Mouse (Mus musculus) layer of hippocampus, postnatal 14 days (tissue): ENCODE data around the gene Dclk1. TPM values are rescaled to one million over a fixed set of nuclear protein-coding genes. Genes with fewer than 3 reads are reported as not detected.

Experiments
- DNase-seq, 2 experiments: peaks; one replicate each; pipeline ENCODE4 v3.0.0; 2021 to 2022; ENCODE audit warnings: low spot score in 2 of 2, mixed read lengths in 1 of 2
- total RNA-seq, 2 experiments: library from RNA; stranded (reverse); gene quantifications; 2 replicates each; pipeline ENCODE4 v1.2.3; 2021

Dclk1 gene
- total RNA-seq, 2 experiments from 2014 or later = 580 to 665 TPM

DNA sequence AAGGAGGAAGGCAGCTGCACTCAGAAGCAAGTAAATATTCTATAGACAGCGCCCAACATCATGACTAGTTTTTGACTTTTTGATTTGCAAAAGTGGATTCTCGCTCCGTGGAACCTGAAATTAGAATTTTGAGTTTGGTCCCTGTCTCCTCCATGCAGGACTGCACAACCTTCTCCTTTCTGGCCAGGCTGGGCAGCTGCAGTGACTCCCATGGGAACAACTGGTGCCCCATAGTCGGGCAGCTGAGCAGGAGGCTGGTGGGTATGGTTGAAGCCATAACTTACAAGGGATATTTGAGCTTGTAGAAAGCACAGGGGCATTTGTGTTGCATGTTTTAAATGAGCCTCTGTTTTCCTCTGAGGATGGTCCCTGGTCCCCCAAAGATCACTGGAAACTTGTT is 88.3 kb downstream of the Dclk1 start:
- DNase-seq = no peak

DNA sequence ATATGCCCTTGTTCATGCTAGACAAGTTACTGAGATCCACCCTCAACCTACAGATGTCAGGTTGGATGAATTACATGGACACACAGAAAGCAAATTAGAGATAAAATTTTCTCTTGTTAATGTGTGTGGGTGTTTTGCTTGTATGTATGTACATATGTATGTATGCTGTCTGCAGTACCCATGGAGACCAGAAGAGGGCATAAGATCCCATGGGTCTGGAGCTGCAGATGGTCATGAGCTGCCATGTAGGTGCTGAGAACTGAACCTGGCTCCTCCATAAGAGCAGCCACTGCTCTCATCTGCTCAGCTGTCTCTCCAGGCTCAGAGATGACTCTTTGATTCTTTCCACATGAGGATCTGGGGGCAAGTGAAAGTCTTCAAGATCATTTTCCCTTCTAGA is 89.5 kb downstream of the Dclk1 start:
- no peak for DNase-seq

DNA sequence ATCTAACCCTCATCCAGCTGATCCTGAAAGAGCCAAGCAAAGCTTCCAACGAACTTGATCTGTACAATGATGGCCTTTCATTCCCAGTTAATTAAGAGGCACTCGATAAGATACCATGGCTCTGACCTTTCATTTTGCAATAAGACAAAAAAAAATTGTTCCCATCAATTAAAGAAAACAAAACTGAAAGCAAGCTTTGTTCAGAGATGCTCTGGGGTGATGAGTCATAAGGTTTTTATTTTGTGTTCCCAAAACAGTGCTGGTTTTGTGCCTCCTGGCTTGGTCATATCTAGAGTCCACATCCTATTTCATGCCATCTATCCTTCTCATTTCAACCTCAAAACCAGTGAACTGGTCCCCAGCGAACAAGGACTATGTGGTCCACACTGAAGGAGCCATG is 91.3 kb downstream of the Dclk1 start:
- DNase-seq = no peak

DNA sequence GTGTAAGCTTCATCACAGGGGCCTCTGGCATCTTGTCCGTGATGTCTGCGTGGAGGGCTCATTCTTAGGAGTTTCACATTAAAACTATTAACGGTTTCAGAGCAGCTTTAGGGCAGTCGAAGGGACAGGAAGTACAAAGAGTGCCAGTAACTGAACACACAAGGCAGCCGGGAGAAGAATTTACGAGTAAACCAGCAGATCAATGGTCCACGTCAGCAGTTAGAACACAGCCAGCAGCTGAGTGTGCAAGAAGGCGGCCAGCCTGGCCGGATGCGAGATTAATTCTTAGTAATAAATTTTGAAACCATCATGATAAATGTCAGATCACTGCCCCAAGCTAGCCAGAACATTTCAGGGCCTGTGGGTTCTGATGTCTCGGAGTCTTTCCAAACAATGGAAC is 94.7 kb downstream of the Dclk1 start:
- DNase-seq = no peak

DNA sequence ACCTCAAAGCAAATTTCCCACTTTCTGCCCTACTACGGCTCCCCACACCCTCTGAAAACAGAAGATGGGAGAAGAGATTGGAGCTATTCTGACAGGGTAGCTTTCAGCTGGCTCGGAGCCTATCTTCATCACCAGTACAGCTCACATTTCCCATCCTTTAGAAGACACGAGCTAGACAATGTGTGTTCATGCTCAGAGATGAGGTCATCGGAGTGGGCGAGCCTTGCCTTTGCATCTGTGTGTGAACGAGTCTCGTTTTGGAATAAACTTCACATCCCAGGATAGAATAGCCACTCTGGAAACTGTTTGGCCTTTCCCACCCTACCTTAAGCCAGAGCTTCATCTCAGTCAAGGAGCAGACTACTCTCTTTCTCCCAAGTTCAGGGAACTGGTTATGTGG is 95.5 kb downstream of the Dclk1 start:
- DNase-seq = no peak

DNA sequence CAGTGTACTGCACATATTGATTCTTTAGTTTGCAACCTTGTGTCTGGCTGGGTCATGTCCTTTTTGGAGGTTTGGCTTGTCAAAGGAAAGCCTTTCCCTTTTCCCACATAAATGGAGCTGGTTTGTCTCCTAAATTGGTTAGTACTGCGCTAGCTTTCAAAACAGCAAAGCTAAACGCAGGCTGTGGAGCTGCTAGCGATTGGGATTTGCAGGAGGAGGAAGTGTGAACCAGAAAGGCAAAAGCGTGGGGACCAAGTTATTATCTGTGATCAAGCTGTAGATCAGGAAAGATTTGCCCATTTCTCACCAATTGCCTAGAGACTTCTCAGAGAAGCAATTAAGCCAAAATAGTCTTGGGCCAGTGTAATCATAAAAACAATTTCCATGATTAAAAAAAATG is 100.3 kb downstream of the Dclk1 start:
- no peak for DNase-seq

DNA sequence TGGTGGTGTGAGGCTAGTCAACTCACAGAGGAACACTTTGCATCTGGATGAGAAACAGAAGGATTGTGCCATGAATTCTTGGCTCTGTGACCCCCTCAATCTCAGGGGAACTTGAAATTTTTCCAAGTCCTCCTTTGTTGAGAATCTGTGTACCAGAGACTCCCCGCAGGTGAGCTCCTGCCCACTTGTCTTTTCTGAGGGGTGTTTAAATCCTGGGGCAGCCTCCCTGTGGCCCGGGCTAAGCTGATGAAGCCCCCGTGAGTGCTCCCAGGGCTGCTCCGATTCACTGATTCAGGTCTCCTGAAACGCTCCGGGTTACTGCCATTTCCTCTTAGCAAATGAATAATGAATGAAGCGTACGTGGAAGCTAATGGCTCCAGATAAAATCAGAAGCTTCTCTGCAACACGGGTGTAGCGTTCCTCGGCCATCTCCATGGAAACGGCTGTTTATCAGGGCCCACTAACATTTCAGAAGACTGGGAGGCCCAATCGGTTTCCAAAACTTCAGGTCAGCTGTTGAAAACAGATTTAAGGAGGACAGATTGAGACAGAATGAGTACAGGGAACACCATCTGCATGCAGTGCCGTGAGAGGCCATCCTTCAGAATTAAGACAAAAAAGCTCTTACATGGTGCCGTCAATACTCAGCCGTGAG is 105.3 kb downstream of the Dclk1 start:
- peak; percentile 58 to 74 for DNase-seq

DNA sequence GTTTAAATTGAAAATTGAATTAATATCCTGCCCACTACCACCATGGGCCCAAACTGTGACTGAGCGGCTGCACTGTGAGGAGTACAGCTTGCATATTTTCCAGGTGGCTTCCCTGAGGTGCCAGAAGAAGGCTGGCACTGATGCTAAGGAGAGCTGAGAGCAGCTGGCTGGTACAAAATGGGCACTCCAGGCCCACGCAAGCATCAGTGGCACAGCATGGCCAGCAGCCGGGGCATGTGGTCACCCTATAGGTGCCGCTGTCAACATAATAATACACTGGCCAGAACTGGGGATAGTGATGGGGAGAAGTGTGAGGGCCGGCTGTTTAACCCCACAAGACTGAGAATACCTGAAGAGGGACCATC is 105.8 kb downstream of the Dclk1 start:
- no peak for DNase-seq

DNA sequence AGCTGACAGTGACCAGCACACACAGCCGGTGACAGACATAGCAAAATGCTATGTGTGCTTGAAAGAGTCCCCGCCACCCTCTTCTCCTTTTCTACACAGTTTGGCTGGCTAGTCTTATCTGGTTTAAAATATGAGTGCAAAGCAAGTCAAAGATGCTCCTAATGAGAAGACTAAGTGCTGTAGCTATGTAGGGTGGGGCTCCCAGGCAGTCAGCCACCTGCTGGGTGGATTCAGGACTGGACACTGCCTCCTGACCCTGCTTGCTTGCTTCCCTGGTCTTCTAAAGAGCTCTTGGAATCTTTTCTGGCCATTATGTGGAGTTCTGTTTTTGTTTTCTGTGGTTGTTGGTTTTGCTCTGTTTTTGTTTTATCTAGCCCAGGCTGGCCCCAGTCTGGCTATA is 108.0 kb downstream of the Dclk1 start:
- no peak for DNase-seq

DNA sequence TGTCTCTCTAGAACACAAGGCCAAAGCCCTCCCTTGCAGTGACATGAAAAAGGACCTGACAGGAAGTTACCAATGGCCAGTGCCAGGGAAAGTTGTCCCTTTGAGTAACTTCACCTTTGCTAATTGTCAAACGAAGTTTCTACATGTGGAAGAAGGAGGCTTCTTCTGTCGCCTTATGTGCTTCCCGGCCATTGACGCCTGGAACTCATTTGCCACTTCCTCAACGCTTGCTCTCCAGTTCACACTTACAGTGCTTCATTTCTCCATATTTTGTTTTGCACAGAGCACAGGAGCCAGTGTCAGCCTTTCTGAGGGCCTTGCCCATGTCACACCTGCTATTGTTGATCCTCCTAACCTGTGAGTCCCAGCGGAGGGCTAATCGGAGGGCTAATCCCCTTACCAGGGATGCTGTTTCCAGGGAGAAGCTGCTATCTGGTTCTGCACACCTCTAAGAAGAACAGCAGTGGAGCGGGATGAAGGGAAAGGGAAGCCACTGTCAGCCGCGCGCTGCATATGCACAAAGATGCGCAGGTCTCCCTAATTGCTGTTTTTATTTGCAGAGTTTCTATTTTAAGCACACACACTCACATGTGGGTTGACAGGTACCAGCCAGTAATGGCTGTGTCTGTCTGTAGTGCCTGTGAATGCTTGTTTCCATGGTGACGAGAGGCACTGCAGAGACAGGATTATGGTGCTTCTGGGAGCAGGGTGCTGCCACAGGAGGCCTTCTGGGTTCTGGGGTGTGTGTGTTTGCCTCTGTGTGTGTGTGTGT is 109.3 kb downstream of the Dclk1 start:
- DNase-seq = peak; percentile 54 to 64

DNA sequence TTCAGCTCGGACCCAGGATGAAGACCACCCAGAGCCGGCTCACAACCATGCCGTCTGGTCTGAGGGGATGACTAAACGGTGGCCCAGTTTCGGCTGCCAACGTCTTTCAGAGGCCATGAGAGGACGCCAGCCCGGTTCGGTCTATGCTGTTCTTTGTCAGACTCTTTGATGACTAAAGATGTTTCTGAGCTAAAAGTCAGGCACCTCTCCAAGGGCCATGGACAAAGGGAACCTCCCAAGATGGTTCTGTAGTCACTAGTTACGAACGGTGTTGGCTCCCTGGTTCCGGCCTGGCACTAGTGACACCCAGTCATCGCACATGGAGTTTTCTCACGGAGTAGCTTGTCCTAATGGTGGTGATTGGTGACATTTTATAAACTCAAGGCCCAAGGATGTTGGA is 110.4 kb downstream of the Dclk1 start:
- peak in 1 of 2 experiments; percentile 45 for DNase-seq

DNA sequence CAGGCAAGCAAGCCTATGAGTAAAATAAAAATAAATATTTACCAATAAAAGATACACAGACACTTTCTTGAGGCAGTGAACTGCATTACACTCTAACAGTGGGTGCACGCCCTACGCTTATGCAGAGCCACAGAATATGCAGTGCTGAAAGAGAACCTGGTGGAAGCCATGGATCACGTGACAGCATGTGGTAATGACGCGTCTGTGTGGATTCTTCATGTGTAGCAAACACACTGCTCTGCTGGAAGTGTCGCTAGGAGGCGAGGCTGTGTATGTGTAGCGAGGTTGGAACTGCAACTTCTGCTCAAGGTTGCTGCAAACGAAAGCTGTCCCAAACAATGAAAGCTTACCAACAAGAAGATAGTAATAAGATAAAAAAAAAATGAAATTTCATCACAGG is 111.0 kb downstream of the Dclk1 start:
- no peak for DNase-seq

DNA sequence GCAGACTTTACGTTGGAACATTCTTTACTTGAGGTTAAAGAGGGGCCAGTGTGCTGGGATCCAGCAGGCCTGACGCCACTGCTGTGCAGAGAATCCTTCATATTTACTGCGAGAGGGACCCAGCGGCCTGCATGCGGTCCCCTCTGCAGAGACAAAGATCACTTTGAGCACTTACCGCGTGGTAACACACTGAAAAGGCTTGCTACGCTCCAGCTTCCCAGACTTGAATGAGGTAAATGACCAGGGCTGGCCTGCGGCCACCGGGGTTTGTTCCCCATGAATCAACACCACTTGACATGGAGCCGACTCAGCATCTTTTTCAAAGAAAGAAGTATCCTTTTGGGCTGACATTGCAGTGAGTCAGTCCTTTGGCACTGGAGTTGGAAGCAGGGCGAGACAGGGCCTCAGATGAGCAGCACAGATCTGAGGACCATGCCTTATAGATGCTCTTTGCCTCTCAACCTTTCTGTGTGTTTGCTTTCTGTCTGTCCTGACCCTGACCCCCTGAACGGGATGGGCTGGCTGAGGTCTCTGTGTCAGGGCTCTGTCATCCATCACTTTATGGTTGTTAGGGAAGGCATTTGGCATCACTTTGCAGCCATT is 111.8 kb downstream of the Dclk1 start:
- peak; percentile 69 to 76 for DNase-seq

DNA sequence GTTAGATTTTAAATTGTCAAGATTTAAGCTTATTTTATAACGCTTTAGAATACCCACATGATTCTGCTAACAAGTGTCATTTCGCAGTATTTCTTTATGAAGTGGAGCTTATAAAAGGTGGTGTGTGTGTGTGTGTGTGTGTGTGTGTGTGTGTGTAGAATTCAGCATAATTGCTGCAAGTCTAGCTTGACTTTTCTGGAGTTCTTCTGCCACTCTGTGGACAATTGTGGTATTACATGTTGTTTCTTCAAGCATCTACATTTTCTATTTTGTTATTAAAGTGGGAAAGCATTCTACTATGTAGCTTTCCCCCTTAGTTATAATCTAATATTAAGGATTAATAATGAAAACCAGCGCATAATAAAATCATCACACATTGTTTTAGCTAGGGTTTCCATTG is 112.6 kb downstream of the Dclk1 start:
- DNase-seq = peak in 1 of 2 experiments; percentile 91

DNA sequence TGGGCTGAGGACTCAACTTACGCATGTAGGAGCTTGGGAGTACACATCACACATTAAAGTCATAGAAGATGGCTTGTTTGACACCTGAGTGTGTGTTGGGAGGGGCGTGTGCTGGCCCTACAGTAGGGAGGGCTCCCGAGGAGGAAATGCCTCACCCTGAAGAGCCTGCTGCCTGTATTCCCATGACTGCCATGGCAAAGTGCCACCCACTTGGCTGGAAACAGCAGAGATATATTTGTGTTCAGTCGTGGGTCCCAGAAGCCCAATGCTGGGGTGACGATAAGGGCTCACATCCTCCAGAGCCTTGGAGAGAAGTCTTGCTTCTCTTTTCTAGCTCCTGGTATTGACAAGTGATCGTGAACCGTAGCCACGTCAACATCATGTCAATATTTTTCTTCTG is 116.3 kb downstream of the Dclk1 start:
- no peak for DNase-seq

DNA sequence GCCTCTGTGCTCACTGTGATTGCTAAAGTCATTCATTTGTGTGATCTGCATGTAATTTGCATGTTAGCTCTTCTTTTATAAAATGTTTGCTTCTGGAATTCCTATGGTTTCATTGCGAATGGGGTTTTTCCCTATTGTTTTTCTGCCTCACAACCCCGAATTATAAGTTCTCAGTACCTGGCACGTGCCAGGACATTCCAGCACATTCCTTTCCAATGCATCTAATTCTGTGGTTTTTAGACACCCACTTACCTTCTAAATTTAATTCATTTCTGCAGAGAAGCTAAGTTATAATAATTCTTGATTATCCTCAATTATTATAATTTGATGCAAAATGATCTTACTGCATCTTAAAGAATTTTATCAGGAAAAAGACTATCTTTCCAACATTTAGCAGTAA is 118.7 kb downstream of the Dclk1 start:
- DNase-seq = no peak

DNA sequence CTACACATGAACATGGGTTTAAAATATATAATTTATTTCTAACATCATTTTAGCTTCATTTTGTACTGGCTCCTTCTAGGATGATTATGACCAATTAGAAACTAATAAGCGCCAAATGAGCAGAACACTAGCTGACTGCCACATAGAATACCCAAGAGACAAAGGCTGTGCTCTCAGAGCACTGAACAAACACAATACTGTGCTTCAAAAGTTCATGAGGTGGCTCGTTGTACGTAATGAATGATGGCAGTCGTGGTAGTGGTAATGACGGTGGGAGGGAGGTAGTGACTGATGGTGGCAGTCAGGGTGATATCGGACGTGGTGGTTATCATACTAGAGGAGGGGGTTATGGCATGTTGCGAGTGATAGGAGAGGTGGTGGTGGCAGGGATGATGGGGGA is 125.0 kb downstream of the Dclk1 start:
- no peak for DNase-seq

DNA sequence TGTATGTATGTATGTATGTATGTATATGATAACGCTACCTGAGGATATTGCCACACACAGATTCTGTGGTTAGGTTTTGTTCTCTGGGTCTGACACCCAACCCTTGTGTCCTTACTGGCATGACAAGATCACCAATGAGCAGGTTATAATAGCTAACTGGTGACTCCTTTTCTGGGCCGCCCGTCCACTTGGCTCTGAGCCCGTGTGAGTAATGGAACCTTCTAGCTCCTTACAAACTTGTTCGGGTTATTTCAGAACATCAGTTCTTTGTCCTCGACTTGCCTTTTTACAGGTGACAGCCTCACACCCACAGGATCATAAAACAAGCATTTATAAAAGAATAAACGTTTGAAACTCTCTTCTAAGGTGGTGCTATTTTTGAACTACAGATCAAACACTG is 127.0 kb downstream of the Dclk1 start:
- no peak for DNase-seq

DNA sequence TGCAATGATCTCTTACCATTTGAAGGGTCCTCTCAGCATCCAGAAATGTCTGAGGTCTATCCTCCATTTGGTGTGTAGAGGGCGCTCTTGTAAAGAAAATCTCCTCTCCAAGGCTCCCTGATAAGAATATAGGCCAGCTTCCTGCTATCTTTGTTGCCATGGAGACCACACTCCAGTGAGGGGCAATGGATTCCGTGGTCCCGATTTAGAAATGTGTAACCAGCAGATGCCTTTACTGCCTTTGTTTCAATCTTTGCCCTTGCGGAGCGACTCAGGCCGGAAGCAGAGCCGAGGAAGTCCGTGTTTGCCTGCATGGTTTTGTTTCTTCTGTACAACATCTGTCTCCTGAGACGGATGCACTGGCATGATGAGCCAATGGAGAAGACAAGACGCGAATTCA is 131.5 kb downstream of the Dclk1 start:
- DNase-seq = peak; percentile 75 to 85

DNA sequence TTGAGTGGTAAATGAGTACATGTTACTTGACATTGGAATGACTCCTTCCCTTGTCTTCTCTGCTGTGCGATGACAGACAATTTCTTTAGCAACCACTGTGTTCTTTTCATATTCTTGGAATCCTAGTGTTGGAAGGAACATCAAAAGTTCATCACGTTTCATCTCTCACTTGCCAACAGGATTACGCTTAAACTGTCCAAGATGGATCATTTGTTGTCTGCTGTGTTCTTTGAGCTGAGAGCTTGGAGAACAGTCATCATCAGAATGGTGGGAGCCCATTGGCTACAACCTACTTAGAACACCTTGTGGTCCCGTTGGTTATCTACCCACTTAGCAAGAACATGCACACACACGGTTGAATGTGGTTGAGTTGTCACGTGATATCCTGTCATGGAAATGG is 136.4 kb downstream of the Dclk1 start:
- DNase-seq = no peak

DNA sequence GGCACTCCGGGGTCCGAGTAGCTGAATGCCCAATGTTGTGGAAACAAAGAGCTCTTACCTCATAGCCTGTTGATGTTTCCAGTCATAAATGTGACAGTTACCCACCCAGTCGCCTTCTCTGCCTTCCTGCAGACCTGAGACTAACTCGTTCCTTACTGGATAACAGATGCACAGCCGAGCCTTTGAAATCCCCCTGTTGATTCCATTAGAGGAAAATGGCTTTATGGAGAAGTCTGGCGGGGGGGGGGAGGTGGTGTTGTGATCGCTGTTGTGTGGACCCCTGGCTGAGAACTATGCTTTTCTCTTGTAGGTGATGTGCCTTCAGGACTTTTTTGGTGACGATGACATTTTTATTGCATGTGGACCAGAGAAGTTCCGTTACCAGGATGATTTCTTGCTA is 138.3 kb downstream of the Dclk1 start:
- DNase-seq = no peak

DNA sequence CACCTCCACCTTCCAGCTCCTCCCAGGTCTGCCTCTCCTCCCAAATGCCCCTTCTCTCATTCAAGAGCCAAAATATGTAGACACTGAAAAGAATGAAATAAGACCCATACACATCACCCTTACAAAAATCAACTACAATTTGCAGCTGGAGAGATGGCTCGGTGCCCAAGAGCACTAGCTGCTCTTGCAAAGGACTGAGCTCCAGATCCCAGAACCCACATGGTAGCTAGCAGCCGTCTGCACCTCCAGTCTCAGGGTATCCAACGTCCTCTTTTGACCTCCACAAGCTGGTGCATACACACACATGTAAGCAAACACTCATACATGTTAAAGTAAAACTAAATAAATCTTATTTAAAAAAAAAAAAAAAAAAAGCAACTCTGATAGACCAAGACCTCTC is 150.4 kb downstream of the Dclk1 start:
- DNase-seq = no peak

DNA sequence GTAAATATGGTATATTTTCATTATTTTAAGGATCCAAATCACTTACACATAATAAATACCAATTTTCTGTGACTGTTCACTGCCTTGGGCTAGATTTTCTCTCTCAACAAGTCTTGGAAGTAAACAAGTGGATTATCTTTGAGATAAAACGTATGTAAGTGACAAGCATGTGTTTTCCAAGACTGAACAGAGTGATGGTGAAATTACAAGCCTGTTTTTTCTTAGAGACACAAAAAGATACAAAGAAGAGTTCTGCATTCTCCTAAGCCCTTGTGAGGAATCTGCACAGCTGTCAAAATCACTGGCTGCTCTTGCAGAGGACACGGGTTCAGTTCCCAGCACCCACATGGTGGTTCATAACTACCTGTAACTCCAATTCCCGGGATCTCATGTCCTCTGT is 151.4 kb downstream of the Dclk1 start:
- no peak for DNase-seq
